Mouse (Mus musculus) cerebellum, adult 11-12 months (tissue): ENCODE data around the gene RPS10-NUDT3.
A peak's percentile ranks its signal among the peaks of the same experiment; 100 is the strongest.
"Not testable (repeated sequence)": the region's sequence is repeated elsewhere in the genome, so short reads cannot be mapped to it uniquely, and the experiment has no call there.

ENCODE experiments used
- DNase-seq: peaks from one replicate; pipeline ENCODE4 v3.0.0; 2022

RPS10-NUDT3 gene

DNA sequence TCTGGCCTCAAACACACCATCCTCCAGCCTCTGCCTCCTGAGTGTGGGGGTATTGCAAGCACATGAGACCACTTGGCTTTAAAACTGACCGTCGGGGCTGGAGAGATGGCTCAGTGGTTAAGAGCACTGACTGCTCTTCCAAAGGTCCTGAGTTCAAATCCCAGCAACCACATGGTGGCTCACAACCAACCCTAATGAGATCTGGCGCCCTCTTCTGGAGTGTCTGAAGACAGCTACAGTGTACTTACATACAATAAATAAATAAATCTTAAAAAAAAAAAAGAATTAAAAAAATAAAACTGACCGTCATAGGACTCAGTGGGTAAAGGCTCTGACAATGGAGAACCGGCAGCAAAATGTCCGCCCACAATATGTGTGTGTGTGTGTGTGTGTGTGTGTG, 4.8 kb upstream of the RPS10-NUDT3 start:
- DNase-seq, result not testable (repeated sequence)

DNA sequence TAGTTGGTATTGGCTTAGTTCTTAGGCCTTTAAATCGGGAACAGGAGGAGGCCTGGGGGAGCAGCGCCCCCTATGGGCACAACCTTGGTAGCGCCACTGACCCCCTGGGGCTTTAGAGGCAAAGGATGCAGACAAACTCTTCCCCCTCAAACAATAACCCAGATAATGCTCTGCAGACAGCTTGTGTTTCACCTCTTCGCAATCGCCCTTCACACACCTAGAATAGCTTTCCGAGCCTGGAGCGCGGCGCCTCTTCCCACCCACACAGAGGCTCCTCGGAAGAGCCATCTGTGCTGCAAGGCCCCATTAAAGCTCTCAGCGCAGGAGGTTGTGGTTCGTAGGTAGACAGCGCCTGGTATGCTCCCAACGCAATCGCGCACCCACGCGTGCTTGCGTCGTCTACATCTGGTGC, 3.9 kb upstream of the RPS10-NUDT3 start:
- DNase-seq, result peak; percentile 73

DNA sequence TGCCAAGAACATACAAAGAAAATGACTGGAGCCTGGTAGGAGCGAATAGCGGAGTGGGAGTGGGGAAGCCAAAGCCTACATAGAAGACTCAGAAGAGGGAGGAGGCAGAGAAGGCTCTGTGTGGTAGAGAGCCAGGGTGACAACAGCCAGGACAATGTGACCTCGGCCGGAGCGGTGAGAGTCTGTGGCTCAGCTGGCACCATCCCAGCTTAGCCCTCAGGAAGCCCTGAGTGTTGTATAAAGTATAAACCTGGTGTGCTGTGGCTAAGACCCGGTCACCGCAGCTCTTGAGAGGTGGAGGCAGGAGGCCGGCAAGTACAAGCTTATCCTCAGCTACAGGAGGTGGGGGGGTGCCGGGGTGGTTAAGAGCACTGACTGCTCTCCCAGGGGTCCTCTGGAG, 2.3 kb upstream of the RPS10-NUDT3 start:
- peak; percentile 76 for DNase-seq

DNA sequence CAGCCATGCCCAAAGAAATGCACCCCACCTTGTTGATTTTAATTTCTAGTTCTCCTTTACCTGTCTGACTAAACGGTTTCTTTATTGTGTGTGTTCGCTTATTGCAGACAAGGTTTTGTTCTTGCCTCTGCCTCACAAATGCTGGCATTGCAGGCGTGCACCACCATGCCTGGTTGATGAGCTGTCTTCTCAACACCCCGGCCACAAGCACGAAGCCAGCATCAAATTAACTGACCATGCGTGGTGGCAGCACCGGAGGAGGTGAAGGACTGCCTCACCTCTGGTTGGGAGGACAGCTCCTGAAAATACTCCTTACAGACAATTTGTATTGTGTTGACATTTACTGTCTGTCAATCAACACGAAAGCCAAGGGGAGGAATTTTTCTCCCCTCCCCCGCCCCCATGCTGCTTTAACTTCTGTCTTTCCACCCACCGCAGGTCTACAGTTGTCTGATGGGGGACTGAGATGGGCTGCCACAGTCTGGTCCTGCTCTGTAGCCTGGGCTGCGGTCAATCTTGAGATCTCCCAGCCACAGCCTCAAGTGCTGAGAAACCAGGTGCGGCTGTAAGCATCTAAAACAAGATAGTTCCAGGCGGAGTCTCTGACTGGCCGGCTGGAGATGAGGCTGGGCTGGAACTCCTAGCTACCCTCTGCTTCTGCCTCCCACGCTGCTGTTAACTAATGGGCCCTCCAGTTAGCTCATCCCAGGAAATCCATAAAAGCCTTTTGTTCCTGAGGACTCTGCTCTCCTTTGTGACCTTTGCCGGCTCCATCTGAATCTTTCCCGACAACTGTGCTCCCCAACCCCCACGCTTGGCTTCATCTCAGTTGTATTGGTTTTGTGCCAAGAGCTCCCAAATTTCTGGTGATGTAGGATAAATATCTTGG, 1.4 kb upstream of the RPS10-NUDT3 start, which contains the start of gene Rps10:
Gene Rps10, minus strand, starts transcription at position 538 of the 889 bp plus-strand sequence.
- DNase-seq, result peak; percentile 67

DNA sequence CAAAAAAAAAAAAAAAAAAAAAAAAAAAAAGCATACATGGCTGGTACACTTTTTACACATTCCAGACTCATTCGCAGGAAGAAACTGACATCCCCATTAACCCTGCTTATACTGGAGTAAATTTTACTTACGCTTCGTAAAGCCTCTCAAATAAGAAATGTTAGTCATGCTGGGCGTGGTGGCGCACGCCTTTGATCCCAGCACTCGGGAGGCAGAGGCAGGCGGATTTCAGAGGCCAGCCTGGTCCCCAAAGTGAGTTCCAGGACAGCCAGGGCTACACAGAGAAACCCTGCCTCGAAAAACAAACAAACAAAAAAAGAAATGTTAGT, 517 bp upstream of the RPS10-NUDT3 start:
- DNase-seq, result peak; percentile 43

DNA sequence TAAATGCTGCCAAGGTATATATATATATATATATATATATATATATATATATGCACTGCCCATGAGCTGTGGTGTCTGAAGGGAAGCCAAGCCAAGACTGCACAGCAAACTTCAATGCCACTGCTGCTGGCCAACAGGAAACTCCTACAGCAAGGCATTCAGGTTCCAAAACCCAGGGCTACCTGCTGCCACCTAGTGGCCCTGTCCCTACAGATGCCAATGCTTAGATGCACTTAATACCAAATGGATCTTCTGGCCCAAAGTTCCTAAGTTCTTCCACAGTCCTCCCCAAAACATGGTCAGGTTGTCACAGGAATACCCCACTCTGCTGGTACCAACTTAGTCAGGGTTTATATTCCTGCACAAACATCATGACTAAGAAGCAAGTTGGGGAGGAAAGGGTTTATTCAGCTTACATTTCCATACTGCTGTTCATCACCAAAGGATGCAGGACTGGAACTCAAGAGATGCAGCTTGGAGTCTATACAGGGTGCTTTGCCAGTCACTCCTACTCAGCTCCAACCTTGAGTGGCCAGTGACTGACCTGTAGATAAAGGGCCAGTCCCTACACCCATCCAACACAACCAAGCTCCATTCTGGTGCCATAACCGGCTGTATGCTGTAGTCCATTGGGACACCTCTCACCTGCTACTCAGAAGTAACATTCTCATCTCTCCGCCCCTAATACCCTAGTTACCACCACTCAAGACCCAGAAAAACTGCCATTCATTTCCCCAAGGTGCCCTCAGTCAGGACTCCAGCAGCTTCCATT, 5.6 kb downstream of the RPS10-NUDT3 start:
- peak; percentile 79 for DNase-seq

DNA sequence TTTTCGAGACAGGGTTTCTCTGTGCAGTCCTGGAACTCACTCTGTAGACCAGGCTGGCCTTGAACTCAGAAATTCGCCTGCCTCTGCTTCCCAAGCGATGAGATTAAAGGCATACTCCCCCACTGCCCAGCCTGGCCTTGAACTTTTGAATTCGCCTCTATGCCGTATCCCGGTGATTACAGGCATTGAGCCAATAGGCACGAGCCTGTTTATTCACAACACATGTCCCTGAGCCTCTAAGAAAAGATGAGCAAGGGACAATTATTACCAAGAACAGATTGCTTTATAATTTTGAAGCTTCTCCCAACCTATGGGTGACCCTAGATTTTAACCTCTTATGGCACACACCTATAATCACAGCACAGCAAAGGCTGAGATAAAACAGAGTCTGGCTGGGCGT, 6.6 kb downstream of the RPS10-NUDT3 start:
- no peak for DNase-seq

DNA sequence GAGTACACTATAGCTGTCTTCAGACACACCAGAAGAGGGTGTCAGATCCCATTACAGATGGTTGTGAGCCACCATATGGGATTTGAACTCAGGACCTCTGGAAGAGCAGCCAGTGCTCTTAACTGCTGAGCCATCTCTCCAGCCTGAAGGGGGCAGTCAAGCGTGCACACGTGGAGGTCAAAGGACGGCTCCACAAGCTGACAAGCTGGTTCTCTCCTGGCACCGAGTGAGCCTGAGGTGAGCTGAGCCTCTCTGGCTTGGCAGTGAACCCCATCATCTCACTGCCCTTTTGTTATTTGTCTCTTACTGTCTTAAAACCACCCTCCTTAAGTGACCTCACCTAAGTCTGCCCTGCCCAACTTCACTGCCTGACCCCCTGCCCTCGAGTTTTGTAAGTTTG, 7.6 kb downstream of the RPS10-NUDT3 start:
- DNase-seq, result peak; percentile 41

DNA sequence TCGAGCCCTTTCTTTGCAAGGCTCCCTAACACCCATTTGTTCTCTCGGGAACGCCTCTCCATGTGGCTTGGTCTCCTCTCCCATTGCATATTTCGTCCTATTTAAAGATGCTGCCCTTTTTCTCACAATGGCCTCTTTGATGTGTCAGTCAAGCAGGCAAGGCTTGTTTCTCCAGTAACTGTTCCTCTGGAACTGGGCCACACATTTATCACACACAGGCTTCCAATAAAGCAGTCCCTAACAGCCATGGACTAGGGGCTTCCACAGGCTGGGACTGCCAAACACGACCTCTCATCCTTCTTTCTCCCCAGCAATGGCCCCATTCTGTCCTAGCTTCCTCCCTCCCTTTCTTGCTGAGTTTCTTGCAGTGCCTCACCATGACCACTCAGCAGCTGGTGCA, 8.3 kb downstream of the RPS10-NUDT3 start:
- DNase-seq, result peak; percentile 48

DNA sequence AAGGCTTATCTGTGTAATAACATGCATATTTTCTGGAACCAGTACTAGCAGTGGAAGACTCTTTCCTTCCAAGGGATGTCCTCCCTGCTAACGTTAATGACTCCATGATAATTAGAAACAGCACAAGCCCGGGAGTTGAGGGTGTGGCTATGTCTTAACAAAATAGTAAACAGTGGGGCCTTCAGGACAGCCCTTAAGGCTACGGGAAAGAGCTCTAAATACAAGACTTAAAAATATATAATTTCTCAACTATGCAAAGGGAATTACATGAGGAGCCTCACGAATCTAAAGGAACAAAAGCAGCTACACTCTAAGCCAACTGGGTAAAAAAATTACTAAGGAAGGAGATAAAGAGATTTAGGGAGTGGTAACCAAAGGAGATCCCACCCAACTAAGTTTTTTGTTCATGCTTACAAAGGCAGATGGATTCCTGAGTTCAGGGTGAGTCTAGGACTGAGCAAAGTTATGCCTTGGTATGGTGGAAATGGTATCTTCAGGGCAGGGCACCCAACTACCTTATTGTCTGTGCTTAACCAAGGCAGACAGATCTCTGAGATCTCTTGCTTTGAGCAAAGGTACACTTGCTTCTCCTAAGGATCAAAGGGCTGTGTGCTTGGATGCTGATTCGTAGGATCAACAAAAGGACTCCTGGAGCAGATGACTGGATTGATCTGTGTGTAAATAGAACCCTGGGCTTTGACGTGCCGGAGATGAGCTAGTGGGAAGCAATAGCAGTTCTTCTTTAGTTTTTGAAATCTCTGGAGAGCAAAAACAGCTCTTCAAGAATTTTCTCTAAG, 9.4 kb downstream of the RPS10-NUDT3 start:
- no peak for DNase-seq

DNA sequence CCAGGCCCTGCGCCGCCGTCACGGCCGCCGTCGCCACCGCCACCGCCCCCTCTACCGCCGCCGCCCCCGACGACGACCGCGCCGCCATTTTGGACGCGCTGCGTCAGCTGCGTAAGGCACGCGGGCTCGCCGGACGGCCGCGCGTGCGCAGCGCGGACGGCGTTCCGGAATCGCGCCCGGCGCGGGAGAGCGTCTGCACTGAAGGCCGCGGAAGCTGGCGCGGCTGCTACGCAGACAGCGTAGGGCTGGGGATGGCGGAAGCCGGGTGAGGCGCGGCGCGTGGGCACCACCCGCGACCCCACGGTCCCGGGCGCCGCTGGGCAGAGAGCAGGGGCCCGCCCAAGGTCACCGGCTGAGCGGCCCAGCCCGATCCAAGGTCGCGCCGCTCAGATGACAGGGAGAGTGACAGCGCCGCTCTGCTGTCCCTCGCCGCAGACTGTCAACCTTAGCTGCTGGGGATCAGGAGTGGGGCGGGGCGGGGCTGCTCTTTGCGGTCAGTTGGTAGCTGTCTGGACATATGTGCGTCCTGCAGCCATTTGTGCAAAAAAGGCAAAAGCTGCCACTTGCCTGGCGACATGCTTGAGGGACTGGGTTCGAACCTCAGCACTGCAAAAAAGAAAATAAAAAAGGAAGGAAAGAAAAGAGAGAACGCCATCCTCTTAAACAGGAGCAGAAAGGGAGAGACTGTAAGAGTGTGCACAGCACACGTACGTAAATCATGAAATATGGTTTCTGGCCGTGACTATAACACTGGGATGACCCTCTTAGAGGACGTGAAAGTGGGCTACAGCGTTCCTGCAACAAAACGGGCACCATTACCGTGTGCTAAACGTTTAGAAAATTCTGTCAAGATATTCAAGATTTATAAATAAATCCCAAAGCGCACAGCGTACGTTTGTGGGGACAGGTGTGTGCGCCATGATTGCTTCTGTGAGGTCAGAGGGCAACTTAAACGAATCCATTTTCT, 11.4 kb downstream of the RPS10-NUDT3 start, which contains the start of gene Nudt3:
Gene Nudt3, minus strand, starts transcription at position 136 of the 967 bp plus-strand sequence.
- DNase-seq, result peak; percentile 93

DNA sequence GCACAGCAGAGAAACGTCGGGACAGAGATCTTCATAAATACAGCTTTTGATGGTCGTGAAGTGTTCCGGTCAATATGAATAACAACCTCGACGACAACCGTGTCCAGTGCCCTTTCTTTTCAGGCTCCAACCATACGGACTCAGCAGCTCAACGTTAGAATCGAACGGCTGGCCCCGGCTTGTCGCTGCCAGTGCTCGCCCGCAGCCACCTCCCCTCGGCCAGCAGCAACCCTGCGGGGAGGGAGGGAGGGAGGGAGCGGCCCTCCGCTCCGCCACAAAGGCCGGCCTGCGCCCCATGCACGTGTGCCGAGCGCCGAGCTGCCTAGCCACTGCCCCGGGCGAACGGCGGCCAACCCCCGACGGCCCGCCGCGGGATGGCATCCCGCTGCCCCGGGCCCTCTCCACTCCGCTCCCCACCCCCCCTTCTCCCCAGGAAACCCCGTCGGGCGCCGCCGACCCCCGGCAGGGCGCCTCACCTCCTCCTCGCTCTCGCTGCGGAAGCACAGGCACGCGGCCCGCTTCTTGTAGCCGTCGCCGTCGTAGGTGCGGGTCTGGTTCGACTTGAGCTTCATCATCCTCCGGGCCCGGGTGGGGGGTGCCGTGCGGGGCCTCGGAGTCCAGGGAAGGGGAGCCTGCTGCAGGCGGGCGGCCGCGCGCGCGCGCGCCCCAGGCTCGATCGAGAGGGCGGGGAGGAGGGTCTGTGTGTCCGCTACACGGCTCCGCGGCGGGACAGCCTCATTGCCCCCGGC, 12.2 kb downstream of the RPS10-NUDT3 start:
- peak; percentile 70 for DNase-seq

DNA sequence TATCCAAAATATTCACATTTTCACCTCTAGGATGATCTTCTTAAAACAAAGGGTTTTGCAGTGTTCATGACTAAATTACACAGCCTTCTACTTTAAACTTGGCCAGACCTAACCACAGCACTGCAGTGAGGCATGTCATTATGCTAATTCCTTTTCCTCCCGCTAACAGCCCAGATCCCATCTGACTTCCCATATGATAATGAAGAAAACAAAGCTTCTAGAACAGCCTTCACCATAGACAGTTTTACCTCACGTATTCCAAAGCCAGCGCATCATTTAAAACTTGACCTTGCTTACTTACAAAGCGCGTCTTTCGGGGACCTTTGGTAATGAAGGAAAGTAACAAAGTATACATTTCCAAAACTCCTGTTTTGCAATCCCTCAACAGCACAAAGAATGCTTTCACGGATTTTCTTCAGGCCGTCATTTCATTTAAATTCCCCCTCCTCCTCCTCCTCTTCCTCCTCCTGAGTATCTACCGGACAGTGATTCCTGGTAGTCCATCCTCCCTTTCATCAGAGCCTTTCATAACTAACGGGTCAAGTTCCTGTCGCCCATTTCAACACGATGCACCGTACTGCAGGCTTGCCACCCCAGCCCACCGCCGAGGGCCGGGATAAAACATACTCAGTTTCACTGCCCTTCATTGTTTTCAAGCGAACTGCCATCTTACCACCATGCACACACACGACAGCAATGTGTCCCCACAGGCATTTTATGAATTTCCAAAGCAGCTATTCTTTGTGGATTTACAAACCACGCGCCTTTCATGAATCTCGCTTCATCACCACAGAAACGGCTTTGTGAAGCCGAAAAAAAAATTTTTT, 13.1 kb downstream of the RPS10-NUDT3 start:
- DNase-seq, result peak; percentile 36

DNA sequence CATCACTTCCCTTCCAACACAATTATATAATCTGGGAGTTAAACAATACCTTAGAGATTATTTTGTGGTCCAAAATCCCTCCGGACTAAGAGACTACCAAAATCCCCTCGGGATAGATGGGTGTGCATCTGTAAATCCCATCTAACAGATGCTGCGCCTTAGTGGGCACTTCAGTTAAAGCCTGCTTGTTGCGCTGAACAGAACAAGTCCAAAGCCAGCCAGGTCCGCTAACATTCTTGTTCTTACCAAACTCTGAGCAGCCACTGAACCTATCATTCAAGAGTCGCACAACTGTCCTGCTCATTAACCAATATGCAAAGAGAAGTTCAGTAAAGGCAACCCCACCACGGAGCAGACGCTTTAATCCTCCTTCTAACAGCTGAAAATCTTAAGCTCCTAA, 13.9 kb downstream of the RPS10-NUDT3 start:
- no peak for DNase-seq

DNA sequence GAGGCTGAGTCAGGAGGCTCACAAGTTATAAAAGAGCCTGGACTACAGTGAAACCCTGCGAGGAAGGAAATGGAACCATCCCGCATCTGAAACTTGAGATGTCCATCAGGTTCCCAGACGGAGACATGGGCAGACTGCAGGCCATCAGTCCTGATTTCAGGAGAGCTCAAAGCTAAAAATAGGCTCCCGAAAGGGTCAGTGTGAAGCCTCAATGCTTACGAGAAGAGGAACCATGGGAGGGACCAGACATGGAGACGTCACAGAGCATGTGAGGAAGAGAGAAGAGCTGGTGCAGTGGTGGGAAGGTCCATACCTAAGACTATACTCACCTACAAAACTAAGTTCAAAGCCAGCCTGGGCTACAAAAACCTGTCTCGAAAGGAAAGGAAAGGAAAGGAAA, 19.6 kb downstream of the RPS10-NUDT3 start:
- DNase-seq, result no peak

DNA sequence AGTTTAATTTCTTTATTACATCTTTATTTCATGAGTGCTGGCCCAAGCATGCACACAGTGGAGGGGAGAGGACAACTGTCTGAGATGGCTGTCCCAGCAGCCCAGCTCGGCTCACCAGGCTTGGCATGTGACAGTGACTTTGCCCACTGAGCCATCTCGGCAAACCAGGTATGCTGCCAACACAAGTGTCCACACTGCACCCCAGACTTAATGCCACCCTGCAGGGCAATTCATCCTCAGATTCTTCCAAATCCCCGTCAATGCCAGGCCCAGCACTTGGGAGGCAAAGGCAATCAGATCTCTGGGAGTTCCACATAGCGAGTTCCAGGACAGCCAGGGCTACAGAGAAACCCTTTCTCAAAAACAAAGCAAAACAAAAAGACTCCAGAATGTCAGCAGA, 22.0 kb downstream of the RPS10-NUDT3 start:
- peak; percentile 67 for DNase-seq

DNA sequence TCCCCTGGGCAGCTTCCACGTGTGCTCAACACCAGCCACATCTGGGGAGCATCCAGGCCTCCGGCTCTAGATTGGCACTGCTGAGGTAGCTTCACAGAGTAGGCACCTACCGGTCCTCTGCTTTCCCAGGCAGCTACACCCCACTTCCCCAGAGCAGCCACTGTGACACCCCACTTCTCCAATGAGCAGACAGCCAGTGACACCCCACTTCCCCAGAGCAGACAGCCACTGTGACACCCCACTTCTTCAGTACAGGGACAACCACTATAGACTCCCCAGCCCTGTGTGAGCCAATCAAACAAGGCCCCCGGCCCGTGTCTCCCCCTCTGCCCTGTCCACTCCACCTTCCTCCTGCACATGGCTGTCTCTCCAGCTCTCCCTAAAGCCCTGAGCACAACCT, 23.0 kb downstream of the RPS10-NUDT3 start:
- DNase-seq, result no peak

DNA sequence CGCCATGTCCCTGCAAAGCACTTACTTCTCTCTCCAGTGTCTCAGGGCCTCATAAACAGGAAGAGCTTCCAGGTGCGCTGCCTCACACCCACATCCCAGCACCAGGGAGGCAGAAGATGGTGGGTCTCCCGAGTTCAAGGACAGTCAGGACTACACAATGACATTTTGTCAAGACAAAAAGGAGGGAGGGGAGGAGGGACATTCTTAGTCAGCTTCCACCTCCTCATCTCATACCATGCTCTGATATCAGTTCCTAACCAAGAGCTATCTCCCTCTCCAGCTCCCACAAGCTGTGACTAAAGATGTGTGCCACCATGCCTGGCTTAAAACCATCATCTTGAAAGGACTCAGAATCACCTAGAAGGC, 23.5 kb downstream of the RPS10-NUDT3 start:
- no peak for DNase-seq

DNA sequence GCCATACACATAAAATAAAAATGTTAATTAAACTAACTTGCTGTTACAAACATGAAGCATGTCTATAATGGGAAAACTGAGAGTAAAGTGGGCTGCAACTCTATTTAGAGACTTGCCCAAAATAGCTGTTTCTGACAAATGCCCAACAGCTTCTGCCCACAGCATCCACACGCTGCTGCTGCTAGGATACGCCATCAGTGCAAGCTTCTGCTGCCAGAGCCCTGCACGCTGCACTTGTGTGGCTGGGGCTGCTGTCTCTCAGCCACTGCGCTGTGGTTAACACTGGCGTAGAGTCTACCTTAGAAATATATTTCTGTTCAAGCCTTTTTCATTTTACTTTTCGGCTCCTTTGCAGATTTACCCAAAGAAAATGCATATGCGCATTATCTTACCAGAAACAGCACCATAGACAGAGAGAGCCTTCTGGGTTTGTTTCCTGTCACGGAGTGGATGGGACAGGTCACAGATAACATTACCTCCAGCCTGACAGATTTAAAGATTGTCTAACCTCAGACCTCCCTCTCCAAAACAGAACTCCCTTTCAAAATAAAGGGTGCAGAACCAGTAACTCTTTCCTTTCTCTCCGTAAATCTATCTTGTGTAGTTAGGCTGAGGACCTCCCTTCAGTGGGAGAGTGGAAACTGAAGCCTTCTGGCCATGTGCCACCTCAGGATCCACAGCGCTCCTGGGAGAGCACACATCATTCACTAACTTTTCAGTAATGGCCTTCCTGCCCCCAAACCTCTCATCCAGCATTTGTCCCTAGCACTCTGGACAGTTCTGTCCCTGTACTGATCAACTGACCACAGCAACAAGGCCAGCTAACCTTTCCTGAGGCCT, 24.1 kb downstream of the RPS10-NUDT3 start:
- no peak for DNase-seq
